Mouse (Mus musculus): ENCODE results near the gene Dmgdh. TPM values are rescaled to one million over a fixed set of nuclear protein-coding genes. Genes with fewer than 3 reads are reported as not detected.

Gene Dmgdh
- polyA plus RNA-seq, 1 experiment from 2014 or later, result not detected

DNA sequence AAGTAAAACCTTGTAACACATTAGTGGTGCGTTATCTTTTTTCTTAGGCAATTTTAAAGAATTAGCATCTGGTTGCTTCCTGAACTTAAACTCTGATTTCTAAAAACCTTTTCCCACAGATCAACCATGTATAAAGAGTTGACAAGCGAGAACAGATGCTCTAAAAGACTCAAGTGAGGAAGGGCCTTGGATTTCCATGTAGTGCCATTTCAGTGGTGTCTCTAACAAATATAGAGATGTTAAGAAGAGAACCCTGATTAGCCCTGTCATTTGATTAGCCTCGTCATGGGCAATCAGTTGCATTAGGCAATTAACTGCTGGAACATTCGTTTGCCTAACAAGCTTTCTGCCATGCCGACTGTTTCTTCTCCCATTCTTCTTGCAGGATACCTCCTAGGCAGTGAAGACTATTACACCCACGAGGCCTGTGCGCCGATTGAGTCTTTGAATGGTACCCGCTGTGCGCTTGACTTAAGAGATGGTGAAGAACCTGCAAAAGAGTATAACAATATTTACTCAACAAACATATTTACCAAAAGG is 119.5 kb downstream of the Dmgdh start:
- Histone ChIP-seq H3K4me2 (replicated peaks; ENCODE audit: low read depth, low read length) (no peak overlapping the region), H3K9me3 (ENCODE audit: low read length) (no peaks in the 10 kb centered on the region), H3K27me3 (replicated peaks; ENCODE audit: insufficient read depth, low read length) (no peaks in the 10 kb centered on the region), H3K36me3 (ENCODE audit: insufficient read depth, low read length) (no peaks in the 10 kb centered on the region), H3K4me3 (ENCODE audit: low read depth, low read length) (no peak overlapping the region), H3K27ac (ENCODE audit: low read length) (no peak overlapping the region), H3K4me1 (ENCODE audit: insufficient read depth, low read depth, low read length) (no peaks in the 10 kb centered on the region), H3K9ac (replicated peaks; ENCODE audit: low read depth) (no peak overlapping the region)
- 80% methylated on average over 10 of the region's 10 CpGs for WGBS
- DNase-seq (ENCODE audit: low spot score) (no peak), ATAC-seq (no peak)
- TF ChIP-seq EP300 (IDR thresholded peaks at IDR 0.05) (no peak), CTCF (IDR thresholded peaks at IDR 0.05) (no peak)

DNA sequence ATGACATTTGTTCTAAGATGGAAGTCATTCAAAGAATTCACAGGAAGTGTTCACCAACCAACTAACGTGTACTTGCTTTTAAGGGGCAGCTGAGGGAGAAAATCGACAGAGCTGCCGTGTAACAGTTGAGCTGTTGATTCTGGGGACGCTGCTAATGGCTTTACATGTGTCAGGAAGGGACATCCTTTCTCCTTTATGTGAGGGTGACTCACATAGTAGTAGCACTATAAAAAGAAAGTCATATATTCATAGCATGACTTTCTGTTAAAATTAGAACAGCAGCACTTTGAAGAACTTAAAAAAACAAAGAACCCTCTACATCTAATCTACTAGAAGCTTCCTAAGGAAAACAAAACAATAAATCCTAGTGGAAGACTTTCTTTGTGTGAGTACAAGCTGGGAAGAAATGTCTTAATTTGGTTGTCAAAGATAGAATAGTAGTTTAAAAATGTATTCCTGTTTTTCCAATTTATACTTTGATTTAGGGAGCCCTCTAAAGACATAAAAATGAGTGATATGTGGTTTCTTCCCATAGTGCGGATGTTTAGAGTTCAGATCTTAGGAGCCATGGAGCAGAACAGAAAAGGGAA is 122.9 kb downstream of the Dmgdh start:
- 60% methylated on average over 5 of the region's 5 CpGs for WGBS
- DNase-seq (ENCODE audit: low spot score), result no peak
- Histone ChIP-seq H3K27me3 (replicated peaks; ENCODE audit: insufficient read depth, low read length) (no peaks in the 10 kb centered on the region), H3K4me2 (replicated peaks; ENCODE audit: low read depth, low read length) (no peak overlapping the region), H3K9ac (replicated peaks; ENCODE audit: low read depth) (no peak overlapping the region), H3K4me3 (ENCODE audit: low read depth, low read length) (no peak overlapping the region), H3K36me3 (ENCODE audit: insufficient read depth, low read length) (no peaks in the 10 kb centered on the region), H3K9me3 (ENCODE audit: low read length) (no peaks in the 10 kb centered on the region), H3K4me1 (ENCODE audit: insufficient read depth, low read depth, low read length) (no peaks in the 10 kb centered on the region), H3K27ac (ENCODE audit: low read length) (no peak overlapping the region)
- TF ChIP-seq EP300 (IDR thresholded peaks at IDR 0.05), result no peak
- TF ChIP-seq CTCF (IDR thresholded peaks at IDR 0.05), result no peak
- ATAC-seq, result no peak

Small RNAs within 50 kb of the gene (microRNA-seq; reads per million reads assigned to microRNA genes)
- gene Mir5624, result not detected

Other genes with a start within 250 kb of the Dmgdh start
- gene Jmy, start 174.6 kb upstream of the Dmgdh start, polyA plus RNA-seq (2015; fragmentation: Nextera tagmentation; extraction: Ambion mirVana), result 8.3 and 9.3 TPM in 2 replicates
- 0.15 and 0.18 TPM in 2 replicates for gene Bhmt, start 36.5 kb upstream of the Dmgdh start, polyA plus RNA-seq (2015; fragmentation: Nextera tagmentation; extraction: Ambion mirVana)
- 0.05 TPM in 1 of 2 replicates, not detected in the other for gene Bhmt2, start 131 bp upstream of the Dmgdh start, polyA plus RNA-seq (2015; fragmentation: Nextera tagmentation; extraction: Ambion mirVana)
- 3.2 and 3.7 TPM in 2 replicates for gene Arsb, start 97.2 kb downstream of the Dmgdh start, polyA plus RNA-seq (2015; fragmentation: Nextera tagmentation; extraction: Ambion mirVana)

All from lung, postnatal 0 days (tissue).